Mouse (Mus musculus) spleen, postnatal 0 days (tissue): Measurements from ENCODE around the gene Mapt. TPM values are rescaled to one million over a fixed set of nuclear protein-coding genes. Genes with fewer than 3 reads are reported as not detected.

Experiments
- polyA plus RNA-seq: library from polyadenylated mRNA; unstranded; fragments of >200 nt; fragmentation: Nextera tagmentation; extraction: Ambion mirVana; gene quantifications from 2 replicates; pipeline ENCODE4 v1.2.1, GENCODE M21; 2015

Gene Mapt
- 2.3 and 2.9 TPM in 2 replicates for polyA plus RNA-seq

DNA sequence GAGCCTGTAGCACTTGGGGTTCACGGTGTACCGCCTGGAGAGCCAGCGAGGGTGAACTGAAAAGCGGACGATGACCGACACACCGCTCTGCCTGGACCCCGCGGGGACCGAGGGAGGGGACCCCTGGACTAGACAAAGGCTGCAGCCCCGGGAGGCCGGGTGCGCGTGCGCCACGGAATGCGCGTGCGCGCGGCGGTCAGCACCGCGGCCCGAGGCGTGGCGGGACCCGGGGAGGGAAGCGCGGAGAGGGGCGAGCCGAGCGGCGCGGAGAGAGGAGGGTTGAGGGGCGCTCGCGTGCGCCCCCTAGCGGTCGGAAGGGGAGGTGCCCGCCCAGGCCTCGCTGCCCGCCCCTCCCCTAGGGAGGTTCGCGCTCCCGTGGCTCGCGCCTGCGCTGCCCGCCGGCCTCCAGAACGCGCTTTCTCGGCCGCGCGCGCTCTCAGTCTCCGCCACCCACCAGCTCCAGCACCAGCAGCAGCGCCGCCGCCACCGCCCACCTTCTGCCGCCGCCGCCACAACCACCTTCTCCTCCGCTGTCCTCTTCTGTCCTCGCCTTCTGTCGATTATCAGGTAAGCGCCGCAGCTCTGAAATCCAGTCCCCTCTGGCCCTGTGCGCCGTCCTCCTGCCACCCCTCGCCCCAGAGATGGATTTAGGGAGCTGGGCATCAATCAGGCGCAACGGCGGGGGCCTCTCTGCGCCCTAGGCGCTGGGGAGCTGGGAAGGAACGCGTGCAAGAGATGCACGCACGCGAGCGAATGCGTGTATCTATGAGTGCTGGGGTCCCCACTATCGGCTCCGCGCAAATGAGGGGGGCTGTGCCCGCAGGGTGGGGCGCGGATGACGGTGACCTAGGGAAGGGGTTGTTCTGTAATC, at the start of gene Mapt:
Gene Mapt (plus strand): TSS at position 350 of the 871 bp plus-strand sequence.

DNA sequence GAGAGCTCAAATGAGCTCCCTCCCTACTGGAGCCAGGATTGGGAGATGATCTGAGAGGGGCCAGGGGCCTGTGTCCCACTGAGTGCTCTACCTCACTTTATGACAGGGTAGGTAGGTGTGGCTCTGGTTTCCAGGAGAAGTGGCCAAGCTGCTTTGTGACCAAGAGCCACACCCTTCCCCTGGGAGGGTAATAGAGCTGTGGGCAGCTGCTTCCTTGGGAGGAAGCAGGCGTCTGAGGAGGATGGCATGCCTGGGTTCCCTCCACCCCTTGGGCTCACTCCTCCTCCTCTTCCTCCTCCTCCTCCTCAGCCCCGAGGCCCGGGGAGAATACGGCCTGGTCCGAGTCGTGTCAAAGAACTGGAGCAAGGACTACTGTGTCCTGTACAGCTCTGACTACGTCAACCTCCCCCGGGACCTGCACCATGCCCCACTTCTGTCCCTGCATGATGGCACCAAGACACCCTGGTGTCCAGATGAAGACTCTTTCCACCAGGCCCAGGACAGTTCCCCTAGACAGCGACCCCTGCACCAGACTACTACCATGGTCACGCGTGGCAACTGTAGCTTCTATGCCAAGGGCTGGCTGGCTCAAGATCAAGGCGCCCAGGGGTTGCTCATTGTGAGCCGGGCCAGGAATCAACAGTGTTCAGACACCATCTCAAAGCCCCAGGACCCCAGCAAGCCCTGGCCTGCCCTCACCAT, 44.9 kb upstream of the Mapt start, which contains the start of gene Sppl2c:
Gene Sppl2c (plus strand): TSS at position 193 of the 702 bp plus-strand sequence.

Other genes starting within 250 kb of the Mapt start
- 0.58 and 0.98 TPM in 2 replicates for gene Crhr1, start 98.5 kb upstream of the Mapt start, polyA plus RNA-seq
- not detected in 2 replicates for gene Sppl2c, start 45.1 kb upstream of the Mapt start, polyA plus RNA-seq
- 8.0 and 10.1 TPM in 2 replicates for gene Kansl1, start 237.5 kb downstream of the Mapt start, polyA plus RNA-seq